Mouse (Mus musculus): ENCODE measurements around the gene Cwc15. TPM values are rescaled to one million over a fixed set of nuclear protein-coding genes. Genes with fewer than 3 reads are reported as not detected.
"Not testable (repeated sequence)": the region's sequence is repeated elsewhere in the genome, so short reads cannot be mapped to it uniquely, and the experiment has no call there.

The Cwc15 gene
- 10 to 100 TPM; 79.2 to 80.4 TPM for total RNA-seq (2021)

- intact Hi-C loops (cut with DNase I) = loop anchor here (1.0 to 5.0 kb wide), 2 partner anchors 119 to 1268 kb away; partner anchors contain the start of gene Endod1
- peak; percentile 96 to 97 for DNase-seq
Observed at GRCm38 (mm10) chr9:14500023-14500915, at the start of gene Cwc15, which contains the start of gene Kdm4d. Gene Cwc15, plus strand, starts transcription at chr9:14500617. Gene Kdm4d, minus strand, starts transcription at chr9:14500482.

- intact Hi-C loops (cut with DNase I) = loop anchor here (5.0 kb wide), 1 partner anchor 104 kb away; no protein-coding TSS in a partner anchor
- DNase-seq = not testable (repeated sequence)
Observed at GRCm38 (mm10) chr9:14451120-14451519, 49.3 kb upstream of the Cwc15 start.

- no peak for DNase-seq
Observed at GRCm38 (mm10) chr9:14456320-14456719, 44.1 kb upstream of the Cwc15 start.

GRCm38 (mm10) chr9:14462536-14462935, 37.9 kb upstream of the Cwc15 start:
- DNase-seq; intact Hi-C loops (cut with DNase I): not testable (repeated sequence)

More at GRCm38 (mm10) chr9:14456320-14456719, 44.1 kb upstream of the Cwc15 start:
- intact Hi-C loops (cut with DNase I) = no loop called here

- intact Hi-C loops (cut with DNase I); DNase-seq: not testable (repeated sequence)
Observed at GRCm38 (mm10) chr9:14463668-14464067, 36.7 kb upstream of the Cwc15 start.

DNA sequence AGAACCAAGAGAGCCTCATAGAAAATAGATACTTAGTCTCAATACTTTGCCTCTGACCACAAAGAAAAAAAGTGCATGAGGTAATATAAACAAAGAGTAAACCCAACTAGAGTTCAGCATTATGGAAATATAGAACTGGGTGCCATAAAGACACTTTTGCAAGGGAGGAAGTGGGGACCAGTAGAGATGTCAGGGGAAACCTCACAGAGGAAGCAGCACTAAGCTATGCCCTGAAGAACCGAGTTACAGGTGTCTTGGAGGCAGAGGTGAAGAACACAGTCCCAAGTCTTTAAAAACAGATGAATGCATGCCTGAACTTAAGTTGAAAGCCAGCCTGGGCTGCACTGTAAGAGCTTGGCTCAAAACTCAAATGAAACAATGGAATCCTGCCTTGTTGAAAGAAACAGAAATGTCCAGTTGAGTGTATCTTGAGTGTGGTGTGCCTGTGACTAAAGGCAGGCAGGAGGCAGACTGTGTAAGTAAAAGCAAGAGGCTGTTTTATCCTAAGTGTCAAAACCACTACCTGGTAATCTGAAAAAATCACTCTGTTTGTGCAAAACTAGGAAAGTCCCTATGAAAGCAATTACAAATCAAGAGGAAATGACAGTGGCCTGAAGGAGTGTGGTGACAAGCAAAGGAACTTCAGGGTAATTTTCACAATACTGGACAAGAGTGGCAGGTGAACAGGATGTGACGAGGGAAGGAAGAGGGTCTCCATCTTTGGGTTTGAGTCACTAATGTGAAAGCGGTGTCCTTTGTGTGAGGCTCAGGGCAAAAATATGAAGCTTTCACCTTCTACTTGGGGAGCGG, 1.3 kb upstream of the Cwc15 start:
- intact Hi-C loops (cut with DNase I) = loop anchor here (10.0 kb wide), 1 partner anchor 144 kb away; no protein-coding TSS in a partner anchor

DNA sequence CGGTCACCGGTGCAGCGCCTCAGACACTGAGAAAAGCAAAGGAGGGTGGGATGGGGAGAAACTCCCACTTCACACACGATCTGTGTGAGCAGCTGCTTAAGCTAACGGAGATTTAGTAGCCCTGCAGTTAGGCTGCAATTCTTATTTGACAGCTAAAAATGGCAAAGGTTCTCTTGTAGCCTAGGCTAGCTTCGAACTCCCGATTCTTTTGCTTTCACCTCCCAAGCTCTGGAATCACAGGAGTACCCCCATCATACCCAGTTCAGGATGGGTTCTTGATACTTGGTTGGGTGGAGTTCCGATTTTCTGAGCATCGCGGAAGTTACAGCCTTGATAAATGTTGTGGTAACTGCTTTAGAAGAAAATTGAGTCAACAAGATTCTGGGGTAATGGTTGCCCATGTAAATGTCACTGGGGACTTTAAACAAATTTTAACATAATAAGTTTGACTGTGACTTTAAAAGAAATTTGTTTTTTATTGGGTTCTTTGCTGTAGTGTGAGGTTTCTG, 553 bp downstream of the Cwc15 start:
- DNase-seq = no peak

More for the DNA sequence above, 1.3 kb upstream of the Cwc15 start:
- DNase-seq = no peak

GRCm38 (mm10) chr9:14512633-14513445, 12.4 kb downstream of the Cwc15 start:
- peak; percentile 46 to 55 for DNase-seq
- intact Hi-C loops (cut with DNase I) = loop anchor here (2.0 kb wide), 2 partner anchors 186 to 252 kb away; no protein-coding TSS in a partner anchor

More for the DNA sequence above, 553 bp downstream of the Cwc15 start:
- intact Hi-C loops (cut with DNase I) = loop anchor here (1.0 to 5.0 kb wide), 2 partner anchors 120 to 1269 kb away; partner anchors contain the start of gene Endod1

DNA sequence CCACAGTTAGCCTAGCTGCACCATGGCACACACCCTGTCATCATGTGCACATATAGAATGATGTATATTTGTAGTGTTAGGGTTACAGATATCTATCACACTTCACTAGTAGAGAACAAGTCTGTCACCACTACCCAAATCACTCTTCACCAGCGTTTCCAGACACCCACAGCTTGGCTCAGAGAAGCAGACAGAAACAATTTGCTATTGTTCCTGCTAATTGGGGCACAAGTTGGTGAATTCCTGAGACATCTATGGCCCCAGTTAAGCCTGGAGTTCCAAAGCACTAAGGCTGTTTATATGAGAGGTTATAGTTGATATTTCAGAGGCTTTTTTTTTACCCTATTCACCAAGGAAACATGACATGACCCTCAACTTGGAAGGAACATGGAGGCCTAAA, 16.9 kb downstream of the Cwc15 start:
- DNase-seq = no peak
- intact Hi-C loops (cut with DNase I) = no loop called here

GRCm38 (mm10) chr9:14518105-14518504, 17.7 kb downstream of the Cwc15 start:
- DNase-seq = no peak
- intact Hi-C loops (cut with DNase I) = no loop called here

- DNase-seq = no peak
- intact Hi-C loops (cut with DNase I) = loop anchor here (5.0 to 10.0 kb wide), 2 partner anchors 91 to 494 kb away; no protein-coding TSS in a partner anchor
Observed at GRCm38 (mm10) chr9:14520971-14521670, 20.7 kb downstream of the Cwc15 start.

DNA sequence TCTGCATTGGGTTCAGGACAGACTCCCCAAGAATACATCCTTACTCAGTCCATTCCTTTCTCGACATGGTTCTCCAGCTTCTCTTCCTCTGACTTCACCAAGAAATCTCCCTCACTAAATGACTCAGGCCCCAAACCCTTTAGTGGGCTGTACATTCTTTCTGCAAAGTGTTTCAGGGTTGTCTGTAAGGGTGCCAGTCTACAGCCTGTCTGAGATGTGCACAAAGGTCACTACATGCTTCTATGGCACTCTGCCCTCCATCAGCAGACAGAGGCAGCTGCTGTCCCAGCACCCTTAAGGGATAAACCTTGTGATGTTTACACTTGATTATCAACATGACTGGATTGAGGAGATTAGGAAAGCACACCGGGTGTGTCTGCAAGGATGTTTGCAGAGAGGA, 21.3 kb downstream of the Cwc15 start:
- DNase-seq = no peak
- intact Hi-C loops (cut with DNase I) = loop anchor here (5.0 to 10.0 kb wide), 2 partner anchors 91 to 493 kb away; no protein-coding TSS in a partner anchor

DNA sequence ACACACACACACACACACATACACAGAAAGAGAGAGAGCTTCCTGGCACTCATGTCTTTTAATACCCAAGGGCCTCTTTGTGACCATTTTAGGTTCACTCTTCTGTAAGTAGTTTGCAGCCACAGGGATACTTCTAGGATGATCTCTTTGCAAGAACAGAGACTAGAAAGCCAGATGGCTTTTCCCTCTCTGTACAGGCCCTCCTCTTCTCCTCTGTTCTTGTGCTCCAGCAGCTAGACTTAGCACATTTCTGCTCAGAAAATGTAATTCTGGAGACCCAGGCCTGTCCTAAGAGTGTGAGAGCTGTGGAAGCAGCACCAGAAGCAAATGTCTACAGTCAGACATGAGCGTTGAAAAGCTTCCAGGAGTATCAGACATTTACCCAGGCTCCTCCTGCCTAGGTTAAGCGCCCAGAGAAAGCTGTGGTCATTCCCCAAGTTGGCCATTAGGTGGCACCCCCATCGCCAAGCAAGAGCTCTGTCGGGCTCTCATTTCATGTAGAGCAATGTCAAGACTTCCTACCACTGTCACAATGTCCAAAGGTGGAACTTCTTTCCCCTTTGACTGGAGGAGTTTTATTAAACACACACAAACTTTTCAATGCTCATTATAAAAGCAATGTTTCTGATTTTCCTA, 23.1 kb downstream of the Cwc15 start:
- intact Hi-C loops (cut with DNase I) = loop anchor here (1.0 to 10.0 kb wide), 3 partner anchors 89 to 491 kb away; no protein-coding TSS in a partner anchor
- DNase-seq = peak; percentile 90 to 91

GRCm38 (mm10) chr9:14530004-14530403, 29.6 kb downstream of the Cwc15 start:
- DNase-seq = no peak
- intact Hi-C loops (cut with DNase I) = no loop called here

- intact Hi-C loops (cut with DNase I) = no loop called here
- DNase-seq = no peak
Observed at GRCm38 (mm10) chr9:14532283-14532682, 31.9 kb downstream of the Cwc15 start.

GRCm38 (mm10) chr9:14533659-14534058, 33.2 kb downstream of the Cwc15 start:
- DNase-seq = no peak
- intact Hi-C loops (cut with DNase I) = no loop called here

- DNase-seq = no peak
- intact Hi-C loops (cut with DNase I) = no loop called here
Observed at GRCm38 (mm10) chr9:14534833-14535456, 34.5 kb downstream of the Cwc15 start.

Data from heart, postnatal 10 days (tissue).